Comparison of ENCODE assay signal across 17 mouse cellular contexts in genomic region chr8:113656154-113656553, GRCm38 (mm10). TPM values are rescaled to one million over a fixed set of nuclear protein-coding genes. Genes with fewer than 3 reads are reported as not detected.
DNase-seq lines count a peak whose midpoint lies in the region; ATAC-seq lines count a peak whose summit lies in the region.
"Had no signal": no experiment of that assay in that cellular context is flagged by ENCODE, and none has a peak within 500 bp of the region (broad histone marks: within the 10 kb centered on the region; RNA-seq: fewer than 3 reads in every experiment).

No protein-coding gene starts in this region.

- WGBS in liver, embryonic 15.5 days (ENCODE audit: insufficient replicate concordance) = 59% methylated on average over 5 of the region's 5 CpGs

- H3K4me2 ChIP-seq in liver, embryonic 15.5 days = no peak overlapping the region
- H3K4me2 ChIP-seq: limb, embryonic 12.5 days had no signal

- H3K4me1 ChIP-seq in liver, embryonic 15.5 days (replicated peaks) = no peaks in the 10 kb centered on the region
- H3K4me1 ChIP-seq: limb, embryonic 12.5 days had no signal

- no peaks in the 10 kb centered on the region for H3K27me3 ChIP-seq in liver, embryonic 15.5 days
- H3K27me3 ChIP-seq in splenic B cell, adult 2 months (ENCODE audit: control insufficient read depth, insufficient read depth, low read length, poor library complexity, severe bottlenecking) = no peaks in the 10 kb centered on the region

- DNase-seq in lung, postnatal 25 days (ENCODE audit: low spot score) = peak; percentile 26
- DNase-seq in lung, postnatal 4 days = no peak
- DNase-seq in splenic B cell, adult 2 months (ENCODE audit: low read depth, low spot score) = peak; percentile 66
- DNase-seq in neural tube, embryonic 10.5 days (ENCODE audit: extremely low spot score, low spot score) = no peak
- no peak for DNase-seq in thymus, postnatal 36 days
- DNase-seq in left cerebral cortex, postnatal 36 days (ENCODE audit: low spot score in 2 of 2) = no peak
- DNase-seq: adrenal gland, postnatal 25 days; forebrain, postnatal 0 days; gastrocnemius, postnatal 36 days; kidney, postnatal 36 days; lung, postnatal 10 days had no signal

- H3K36me3 ChIP-seq in liver, embryonic 15.5 days (replicated peaks) = no peaks in the 10 kb centered on the region
- no peaks in the 10 kb centered on the region for H3K36me3 ChIP-seq in splenic B cell, adult 2 months (ENCODE audit: control insufficient read depth, insufficient read depth, low read length, poor library complexity, severe bottlenecking)
- H3K36me3 ChIP-seq: limb, embryonic 12.5 days had no signal

- peak; percentile 99 for ATAC-seq in activated CD4-positive, CD25-positive, alpha-beta regulatory T cell, adult 4 months
- peak; percentile 47; the same call in 1 of the 2 replicates for ATAC-seq in liver, embryonic 15.5 days (ENCODE audit: insufficient read depth)
- ATAC-seq: forebrain, postnatal 0 days; hindbrain, postnatal 0 days had no signal

- no peak overlapping the region for H3K4me3 ChIP-seq in liver, embryonic 15.5 days (replicated peaks)
- H3K4me3 ChIP-seq: limb, embryonic 12.5 days had no signal

- intact Hi-C loops in left cerebral cortex, postnatal 36 days (cut with DNase I) = no loop called here

- no peak overlapping the region for H3K27ac ChIP-seq in liver, embryonic 15.5 days (replicated peaks)
- H3K27ac ChIP-seq: hindbrain, postnatal 0 days; limb, embryonic 12.5 days had no signal

- H3K9me3 ChIP-seq in liver, embryonic 15.5 days (replicated peaks) = no peaks in the 10 kb centered on the region
- H3K9me3 ChIP-seq: limb, embryonic 12.5 days had no signal

- H3K9ac ChIP-seq in liver, embryonic 15.5 days = no peak overlapping the region
- H3K9ac ChIP-seq: forebrain, postnatal 0 days; limb, embryonic 12.5 days had no signal

RNA-seq across cellular contexts. Expression of gene Syce1l, which starts 13.1 kb away (rescaled TPM):
- polyA plus RNA-seq in activated CD4-positive, CD25-positive, alpha-beta regulatory T cell, adult 4 months (2017; shearing (Covaris generic)) = not detected
- not detected in 2 replicates for polyA plus RNA-seq in liver, embryonic 15.5 days (2015; fragmentation: Nextera tagmentation; extraction: Ambion mirVana)
- under 1 TPM in 1 of 2 experiments, not detected in 1; 0.79 TPM for total RNA-seq in left cerebral cortex, postnatal 36 days (2021)
- total RNA-seq: adrenal gland, postnatal 25 days; forebrain, postnatal 0 days; gastrocnemius, postnatal 36 days; hindbrain, postnatal 0 days had no signal
- polyA plus RNA-seq: forebrain, postnatal 0 days; heart, postnatal 0 days; hindbrain, postnatal 0 days; limb, embryonic 12.5 days; small intestine, adult 2 months had no signal

RNA-seq across cellular contexts. Expression of gene Mon1b, which starts 20.8 kb away (rescaled TPM):
- 10 to 100 TPM; 10.9 to 16.9 TPM for polyA plus RNA-seq in activated CD4-positive, CD25-positive, alpha-beta regulatory T cell, adult 4 months (2017; shearing (Covaris generic))
- 2.3 and 2.7 TPM in 2 replicates for polyA plus RNA-seq in liver, embryonic 15.5 days (2015; fragmentation: Nextera tagmentation; extraction: Ambion mirVana)
- 10 to 100 TPM; 24.0 to 25.1 TPM for total RNA-seq in left cerebral cortex, postnatal 36 days (2021)

Comparison
In these comparisons a context has a peak if more than half of its experiments do, and no peak if none do; other contexts are left out.
1. DNase-seq: peak in lung, postnatal 25 days (single experiment) and splenic B cell, adult 2 months (single experiment); none in lung, postnatal 4 days (0 of 2), neural tube, embryonic 10.5 days (single experiment), thymus, postnatal 36 days (0 of 2) and left cerebral cortex, postnatal 36 days (0 of 2).